Mouse (Mus musculus) right cerebral cortex, postnatal 36 days (tissue): Measurements from ENCODE around the gene Tnfrsf18.

Source experiments
- DNase-seq, 2 experiments: peaks; one replicate each; pipeline ENCODE4 v3.0.0; 2022; ENCODE audit warnings: low spot score in 2 of 2, mixed read lengths in 1 of 2

Gene Tnfrsf18

GRCm38 (mm10) chr4:156032856-156033255 is 6.9 kb downstream of the Tnfrsf18 start:
- DNase-seq: no peak

DNA sequence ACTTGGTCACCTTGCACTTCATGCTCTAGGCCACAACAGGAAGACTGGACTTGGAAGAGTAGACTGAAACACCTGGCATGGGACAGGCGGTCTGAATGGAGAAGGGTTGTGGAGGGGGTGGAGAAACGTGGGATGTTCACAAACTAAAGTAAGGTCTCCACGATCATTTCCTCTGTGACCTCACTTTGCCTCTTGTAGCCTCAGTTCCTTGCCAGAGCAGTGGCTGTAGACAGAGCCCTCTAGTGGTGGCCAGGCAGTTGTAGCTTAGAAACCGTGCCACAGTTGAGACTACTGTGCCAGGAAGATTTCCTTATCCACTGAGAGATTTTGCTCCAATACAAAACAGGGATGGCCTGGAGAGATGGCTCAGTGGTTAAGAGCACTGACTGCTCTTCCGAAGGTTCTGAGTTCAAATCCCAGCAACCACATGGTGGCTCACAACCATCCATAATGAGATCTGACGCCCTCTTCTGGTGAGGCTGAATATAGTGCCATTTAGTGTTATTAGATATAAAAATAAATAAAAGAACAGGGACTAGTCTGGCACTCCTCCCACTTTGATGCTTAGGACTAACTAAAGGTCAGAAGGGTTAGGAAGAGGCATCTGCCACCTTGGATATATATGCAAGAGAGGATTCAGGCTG is 7.6 kb downstream of the Tnfrsf18 start:
- DNase-seq: no peak

GRCm38 (mm10) chr4:156034301-156034700 is 8.3 kb downstream of the Tnfrsf18 start:
- no peak for DNase-seq

- DNase-seq: no peak
These were observed 8.9 kb downstream of the Tnfrsf18 start for GRCm38 (mm10) chr4:156034901-156035300.

DNA sequence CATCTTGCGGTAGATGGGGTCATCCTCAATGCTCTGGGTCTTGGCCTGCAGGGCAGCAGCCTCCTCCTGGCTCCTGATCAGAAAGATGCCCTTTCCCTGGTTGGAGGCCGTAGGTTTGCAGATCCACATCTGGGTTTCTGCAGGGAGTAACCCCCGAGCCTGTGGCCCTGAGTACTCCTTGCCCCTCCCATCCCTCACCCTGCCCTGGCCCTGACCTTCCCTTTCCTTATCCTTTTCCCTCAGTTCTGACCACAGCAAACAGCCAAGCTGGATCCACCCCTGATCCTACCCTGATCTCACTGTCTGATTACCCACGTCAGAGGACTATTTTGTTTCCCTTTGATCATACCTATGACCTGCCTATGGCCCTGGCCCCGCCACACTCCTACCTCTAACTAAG is 18.8 kb downstream of the Tnfrsf18 start:
- DNase-seq: no peak

DNA sequence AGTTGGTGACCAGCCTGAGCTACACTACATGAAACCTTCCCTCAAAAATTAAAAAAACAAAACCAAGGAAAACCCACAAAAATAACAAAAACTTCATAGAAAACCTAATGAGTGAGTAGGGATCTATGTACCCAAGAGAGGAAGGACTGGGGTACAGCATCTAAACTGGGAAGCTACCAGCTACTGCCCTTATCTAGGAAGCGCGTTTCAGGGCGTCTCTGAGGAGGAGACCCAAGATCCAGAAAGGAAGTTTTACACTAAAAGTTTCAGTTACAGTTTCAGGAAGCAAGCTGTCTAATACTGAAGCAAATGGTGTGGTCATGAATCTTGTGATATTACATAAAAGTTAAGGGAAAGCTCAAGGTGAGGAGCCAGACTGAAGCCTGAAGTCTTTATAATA is 23.8 kb downstream of the Tnfrsf18 start:
- DNase-seq: no peak

- DNase-seq: no peak
These were observed 24.5 kb downstream of the Tnfrsf18 start for GRCm38 (mm10) chr4:156050391-156050980.

DNA sequence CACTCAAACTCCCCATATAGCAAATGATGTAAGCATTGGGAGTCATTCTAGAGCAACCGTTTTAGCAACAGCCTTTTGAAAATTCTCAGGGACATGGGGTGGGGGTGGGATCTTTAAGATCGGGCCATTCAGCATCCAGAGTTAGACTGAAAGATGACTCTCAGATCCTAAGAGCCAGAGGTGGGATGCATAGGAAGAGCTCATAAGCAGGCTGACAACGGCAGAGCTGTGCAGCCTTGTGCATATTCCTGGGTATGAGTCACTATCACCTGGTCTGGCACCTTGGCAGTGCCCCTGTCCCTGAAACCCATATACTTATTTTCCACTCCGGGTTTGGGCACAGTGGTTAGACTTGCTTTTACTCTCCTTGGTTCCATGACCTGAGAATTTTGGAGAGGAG is 27.1 kb downstream of the Tnfrsf18 start:
- no peak for DNase-seq

GRCm38 (mm10) chr4:156054130-156054529 is 28.2 kb downstream of the Tnfrsf18 start:
- no peak for DNase-seq

DNA sequence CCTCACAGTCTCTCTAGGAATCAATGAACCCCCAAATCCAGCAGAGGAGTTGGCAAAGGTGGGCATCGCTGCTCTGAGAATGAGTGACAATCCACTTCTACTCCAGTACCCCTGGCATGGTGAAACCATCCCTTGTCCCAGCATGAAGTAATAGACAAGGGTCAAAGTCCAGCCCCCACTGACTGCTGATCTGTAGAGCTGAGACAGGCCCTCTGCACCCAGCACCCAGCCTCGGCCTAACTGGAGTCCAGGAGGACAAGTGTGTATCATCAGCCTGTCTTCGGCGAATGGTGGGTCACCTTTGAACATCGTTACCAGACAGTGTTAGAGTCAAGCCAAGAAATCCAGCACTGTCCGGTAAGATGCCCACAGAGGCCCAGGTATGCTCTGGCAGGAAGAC is 28.6 kb downstream of the Tnfrsf18 start:
- DNase-seq: no peak

DNA sequence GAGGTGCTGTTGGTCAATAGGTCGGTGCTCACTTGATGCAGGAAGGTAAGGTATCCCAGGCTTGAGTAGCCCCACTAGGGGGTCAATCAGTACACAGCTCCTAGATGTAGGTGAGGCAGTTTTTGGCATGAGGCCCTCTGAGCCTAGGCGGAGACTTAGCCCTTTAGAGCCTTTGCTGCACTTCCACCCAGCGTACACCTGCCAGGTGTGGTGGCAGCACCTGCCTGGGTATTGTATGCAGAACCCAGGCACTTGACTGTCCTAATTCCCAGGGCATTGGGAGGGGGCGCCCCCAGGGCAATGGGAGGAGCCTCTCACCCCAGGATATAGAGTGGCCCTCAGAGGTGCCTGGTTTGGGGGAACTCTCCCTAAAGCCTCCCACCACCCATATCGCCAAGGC is 29.2 kb downstream of the Tnfrsf18 start:
- no peak for DNase-seq

DNA sequence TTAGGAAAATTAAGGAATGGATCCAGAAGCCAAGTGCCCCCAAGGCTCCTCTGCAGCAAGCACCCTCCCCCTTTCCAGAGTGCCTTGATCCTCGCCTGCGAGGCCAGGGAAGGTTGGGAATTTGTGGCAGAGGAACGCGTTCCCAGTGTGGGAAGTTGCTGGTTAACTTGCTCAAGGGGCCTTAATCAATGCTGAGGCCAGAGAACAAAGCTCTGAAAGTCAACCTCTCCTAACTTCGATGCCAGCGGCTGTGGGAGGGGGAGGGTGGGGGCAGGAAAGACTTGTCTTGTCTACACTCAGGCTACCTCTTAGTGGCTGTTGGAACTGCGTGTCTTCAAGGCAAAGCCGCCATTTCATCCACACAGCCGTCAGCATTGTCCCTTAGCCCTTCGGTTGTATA is 31.7 kb downstream of the Tnfrsf18 start:
- no peak for DNase-seq

DNA sequence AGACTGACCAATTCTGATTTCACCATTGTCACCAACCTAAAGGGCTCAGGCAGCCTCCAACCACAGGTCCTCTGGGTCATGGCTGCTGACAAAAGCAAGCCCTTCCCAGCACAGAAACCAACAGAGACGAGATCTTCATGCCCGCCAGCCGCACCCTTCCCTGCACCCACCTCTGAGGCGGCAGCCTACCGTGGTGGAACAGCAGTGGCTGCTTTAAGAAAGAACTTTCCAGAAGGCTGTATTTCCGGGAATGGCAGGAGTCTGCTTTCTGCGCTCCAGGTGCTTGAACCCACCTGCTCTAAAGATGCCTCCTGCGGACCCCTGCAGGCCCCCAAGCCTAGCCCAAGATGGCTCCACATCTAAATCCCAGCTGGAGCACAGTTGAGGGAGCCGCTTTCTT is 32.9 kb downstream of the Tnfrsf18 start:
- no peak for DNase-seq

DNA sequence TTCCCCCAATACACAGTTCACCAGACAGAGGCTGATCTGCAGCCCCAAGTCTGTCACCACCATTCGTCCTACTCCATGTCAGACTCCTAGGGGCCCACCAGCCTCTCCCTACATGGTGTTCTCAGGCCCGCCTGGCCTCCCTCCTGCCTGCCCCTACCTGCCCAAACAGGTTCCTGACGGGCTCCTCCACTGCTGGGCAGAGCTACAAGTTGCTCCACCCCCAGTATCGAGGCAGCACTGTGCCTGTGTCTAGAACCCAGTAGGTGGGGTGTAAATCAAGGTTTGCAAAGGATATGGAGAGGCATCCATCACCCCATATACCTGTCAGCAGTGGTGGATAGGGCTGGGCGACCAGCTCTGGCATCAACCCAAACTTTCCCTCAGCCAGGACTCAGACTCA is 33.3 kb downstream of the Tnfrsf18 start, which contains the start of gene Ttll10:
Gene Ttll10 (minus strand): TSS at position 154 of the 400 bp plus-strand sequence.
- no peak for DNase-seq

- DNase-seq: no peak
These were observed 33.7 kb downstream of the Tnfrsf18 start for GRCm38 (mm10) chr4:156059713-156060112.

- DNase-seq: no peak
These were observed 38.0 kb downstream of the Tnfrsf18 start for GRCm38 (mm10) chr4:156063861-156064509.

- no peak for DNase-seq
These were observed 38.5 kb downstream of the Tnfrsf18 start for GRCm38 (mm10) chr4:156064510-156064897.

GRCm38 (mm10) chr4:156065156-156065894 is 39.4 kb downstream of the Tnfrsf18 start:
- no peak for DNase-seq

GRCm38 (mm10) chr4:156067256-156067949 is 41.4 kb downstream of the Tnfrsf18 start:
- no peak for DNase-seq

GRCm38 (mm10) chr4:156069701-156070100 is 43.7 kb downstream of the Tnfrsf18 start:
- DNase-seq: no peak

DNA sequence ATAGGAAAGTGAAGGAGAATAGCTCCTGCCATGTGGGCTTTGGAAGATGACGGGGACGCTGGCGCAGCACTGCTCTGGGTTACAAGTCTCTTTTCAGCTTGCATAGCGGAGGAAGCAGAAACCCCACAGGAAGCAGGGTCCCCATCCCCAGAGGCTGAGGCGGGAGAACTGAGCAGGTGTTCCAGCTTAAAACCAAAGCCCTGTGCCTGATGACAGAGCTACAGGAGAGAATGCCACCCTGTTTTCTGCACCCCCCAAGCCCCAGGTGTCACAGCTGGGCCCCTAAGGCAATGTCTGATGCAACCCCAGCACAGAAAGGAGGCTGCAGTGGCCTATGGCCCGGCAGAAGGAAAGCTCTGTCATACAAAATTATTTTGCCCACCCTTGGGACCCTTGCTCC is 44.3 kb downstream of the Tnfrsf18 start:
- no peak for DNase-seq

DNA sequence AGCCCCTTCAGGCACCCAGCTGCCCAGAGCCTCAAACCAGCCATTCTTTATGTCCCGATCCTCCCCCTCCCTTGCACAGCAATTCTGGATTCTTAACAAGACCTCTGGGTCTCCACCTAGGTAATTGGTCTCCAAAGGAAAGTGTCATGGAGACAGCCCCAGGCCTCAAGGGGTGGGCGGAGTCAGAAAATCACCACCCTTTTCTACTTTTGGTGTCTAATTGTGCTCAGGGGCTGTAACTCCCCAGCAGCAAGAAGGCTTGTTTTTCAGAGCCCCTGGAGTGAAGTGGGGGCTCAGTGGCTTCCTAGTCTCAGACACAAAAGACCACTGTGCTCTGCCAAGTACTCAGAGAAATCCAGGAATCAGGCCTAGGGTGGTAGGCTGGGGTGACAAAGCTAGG is 44.8 kb downstream of the Tnfrsf18 start:
- no peak for DNase-seq
